Mouse (Mus musculus) cerebellum, adult 2 months (tissue): ENCODE data around the gene Uba2. TPM values are rescaled to one million over a fixed set of nuclear protein-coding genes. Genes with fewer than 3 reads are reported as not detected.
"Not testable (repeated sequence)": the region's sequence is repeated elsewhere in the genome, so short reads cannot be mapped to it uniquely, and the experiment has no call there.

Experiments
- DNase-seq, 2 experiments: peaks; one replicate each; pipeline ENCODE4 v3.0.0; 2021
- H3K27ac ChIP-seq: fragments of 200-500 bp; 2 replicates; pipeline ENCODE4 v1.5.1; 2012; ENCODE audit warnings: low read length, control low read depth, inconsistent platforms; ENCODE audit not compliant: insufficient read depth
- H3K27me3 ChIP-seq: fragments of 200-500 bp; 2 replicates; pipeline ENCODE4 v1.6.1; 2012; ENCODE audit warnings: inconsistent platforms, mild to moderate bottlenecking, low read length, moderate library complexity; ENCODE audit not compliant: control insufficient read depth, insufficient read depth
- H3K4me1 ChIP-seq: fragments of 200-500 bp; 2 replicates; pipeline ENCODE4 v1.6.1; 2011; ENCODE audit warnings: low read length; ENCODE audit not compliant: control insufficient read depth, insufficient read depth
- H3K4me3 ChIP-seq: fragments of 200-500 bp; replicated peaks from 2 replicates; pipeline ENCODE3; 2011; ENCODE audit warnings: mild to moderate bottlenecking, low read depth, low read length, control low read depth; ENCODE audit not compliant: insufficient read depth
- CTCF ChIP-seq: fragments of 200-500 bp; IDR thresholded peaks from 2 replicates; pipeline ENCODE4 v1.5.1; 2011; ENCODE audit warnings: low read depth, mild to moderate bottlenecking, control low read depth, low read length, moderate library complexity, borderline replicate concordance; ENCODE audit not compliant: insufficient read depth
- POLR2A ChIP-seq: fragments of 200-500 bp; IDR thresholded peaks from 2 replicates; pipeline ENCODE4 v1.6.1; 2011; ENCODE audit warnings: low read length, control low read depth, borderline replicate concordance; ENCODE audit not compliant: insufficient read depth
- WGBS: fragments of 180-500 bp; shearing (Covaris S2); methylation state at CpG from one replicate; pipeline ENCODE4 v1.1.7; 2018; 5-methylcytosine and 5-hydroxymethylcytosine counted together
- polyA plus RNA-seq: library from polyadenylated mRNA; depleted of rRNA; stranded (reverse); fragments of >200 nt; gene quantifications from 2 replicates; pipeline ENCODE4 v1.2.3, GENCODE M21; 2012; rRNA removed

The Uba2 gene
- 106 and 110 TPM in 2 replicates for polyA plus RNA-seq

DNA sequence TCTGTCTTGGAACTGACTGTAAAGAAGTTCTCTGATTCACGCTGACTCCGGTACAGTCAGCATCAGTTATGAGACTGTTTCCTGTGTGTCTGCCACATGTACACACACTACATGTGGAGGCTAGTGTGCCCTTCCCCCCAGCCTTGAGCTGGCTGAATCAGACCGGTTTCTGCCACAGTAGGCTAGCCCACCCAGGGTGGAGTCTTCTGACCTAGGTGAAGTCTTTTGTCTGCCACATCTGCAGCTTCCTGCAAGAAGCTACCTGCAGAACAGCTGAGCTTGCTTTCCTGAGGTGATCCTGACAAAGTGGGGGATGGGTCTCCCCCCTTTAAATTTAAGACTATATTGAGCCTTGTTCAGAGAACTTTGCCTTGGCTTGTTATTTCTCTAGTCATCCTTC is at the start of gene Uba2:
Gene Uba2, minus strand, starts transcription at position 146 of the 400 bp plus-strand sequence.
- no peak within 1 kb of the TSS for H3K27ac ChIP-seq
- TF ChIP-seq POLR2A: no peak
- no peak for TF ChIP-seq CTCF
- H3K4me1 ChIP-seq: peaks cover 2% of the 10 kb centered on the region; the same call in 1 of the 2 replicates
- no peak for DNase-seq
- 83% methylated on average over 3 of the region's 3 CpGs for WGBS
- H3K4me3 ChIP-seq: peak within 1 kb of the TSS; percentile 90
- no peaks in the 10 kb centered on the region for H3K27me3 ChIP-seq

GRCm38 (mm10) chr7:34218496-34218895 is 49.1 kb upstream of the Uba2 start:
- TF ChIP-seq CTCF: no peak
- TF ChIP-seq POLR2A: no peak
- no peak for DNase-seq
- no peaks in the 10 kb centered on the region for H3K27me3 ChIP-seq
- peaks cover 4% of the 10 kb centered on the region for H3K4me1 ChIP-seq
- 89% methylated on average over 1 of the region's 1 CpGs for WGBS
- H3K4me3 ChIP-seq: no peak overlapping the region
- H3K27ac ChIP-seq: no peak overlapping the region

DNA sequence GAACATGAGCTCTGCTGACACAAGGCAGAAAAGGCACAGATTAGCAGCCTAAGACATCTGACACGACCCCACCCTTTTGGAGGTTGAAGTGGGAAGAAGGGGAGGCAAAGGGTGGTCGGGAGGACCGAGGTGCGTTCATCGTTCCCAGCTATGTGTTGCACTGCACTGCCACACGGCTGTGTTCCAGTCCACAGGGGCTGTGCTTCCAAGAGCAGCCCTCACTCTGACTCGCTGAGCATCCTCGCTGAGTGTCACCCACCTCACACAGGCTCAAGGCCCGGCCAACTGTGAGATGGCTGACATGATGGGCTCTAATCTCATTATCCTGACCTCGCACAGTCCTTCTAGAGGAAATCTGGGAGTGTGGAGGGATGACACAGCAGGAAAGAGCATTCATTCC is 47.1 kb upstream of the Uba2 start:
- TF ChIP-seq CTCF (no peak), POLR2A (no peak)
- WGBS: 91% methylated on average over 10 of the region's 10 CpGs
- Histone ChIP-seq H3K4me1 (no peaks in the 10 kb centered on the region; the same call in 1 of the 2 replicates), H3K27ac (no peak overlapping the region), H3K4me3 (no peak overlapping the region), H3K27me3 (no peaks in the 10 kb centered on the region)
- no peak for DNase-seq

GRCm38 (mm10) chr7:34215481-34215880 is 46.1 kb upstream of the Uba2 start:
- no peak for DNase-seq
- H3K27ac ChIP-seq: no peak overlapping the region
- WGBS: 91% methylated on average over 9 of the region's 9 CpGs
- TF ChIP-seq POLR2A (no peak), CTCF (no peak)
- no peaks in the 10 kb centered on the region for H3K27me3 ChIP-seq
- H3K4me1 ChIP-seq: no peaks in the 10 kb centered on the region; the same call in 1 of the 2 replicates
- no peak overlapping the region for H3K4me3 ChIP-seq

DNA sequence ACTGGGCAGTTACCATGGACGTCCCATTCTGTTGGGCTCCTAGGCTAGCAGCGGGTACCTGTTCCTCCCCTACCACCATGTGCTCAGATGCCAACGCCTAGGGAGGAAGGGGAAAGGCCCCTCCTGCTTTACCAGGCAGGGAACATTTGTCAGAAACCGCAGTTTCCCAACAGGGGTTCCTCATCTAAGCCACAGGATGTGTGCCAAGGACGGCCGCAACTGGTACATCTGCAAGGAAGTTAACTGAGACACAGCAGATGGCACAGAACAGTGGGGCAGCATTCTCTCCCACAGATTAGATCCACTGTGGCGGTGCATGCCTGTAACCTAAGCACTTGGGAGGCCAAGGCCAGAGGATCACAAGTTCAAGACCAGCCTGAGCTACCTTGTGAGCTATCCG is 45.2 kb upstream of the Uba2 start:
- H3K27ac ChIP-seq: no peak overlapping the region
- TF ChIP-seq CTCF: no peak
- no peak for TF ChIP-seq POLR2A
- no peaks in the 10 kb centered on the region; the same call in 1 of the 2 replicates for H3K4me1 ChIP-seq
- WGBS: 32% methylated on average over 8 of the region's 8 CpGs
- H3K27me3 ChIP-seq: no peaks in the 10 kb centered on the region
- DNase-seq: no peak
- H3K4me3 ChIP-seq: no peak overlapping the region

DNA sequence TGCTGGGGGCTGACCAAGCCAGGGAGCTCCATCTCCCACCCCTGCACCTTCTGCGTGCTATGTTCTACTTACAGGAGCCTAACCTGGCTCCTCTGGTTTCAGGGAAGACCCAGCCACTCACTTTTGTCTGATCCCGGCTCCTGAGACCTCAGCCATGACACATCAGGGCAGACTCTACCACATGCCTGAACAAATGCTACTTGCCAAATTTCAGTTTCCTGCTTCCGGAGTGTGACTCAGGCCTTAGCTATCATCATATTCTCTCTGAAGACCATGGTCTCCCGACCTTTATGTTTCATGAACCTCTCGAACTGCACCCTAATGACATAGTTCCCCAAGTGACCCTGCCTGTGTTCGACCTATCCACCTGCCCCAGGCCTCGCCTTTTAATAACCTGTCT is 43.9 kb upstream of the Uba2 start:
- no peak for DNase-seq
- H3K27me3 ChIP-seq: no peaks in the 10 kb centered on the region
- TF ChIP-seq POLR2A (no peak), CTCF (no peak)
- no peak overlapping the region for H3K4me3 ChIP-seq
- 89% methylated on average over 7 of the region's 7 CpGs for WGBS
- H3K4me1 ChIP-seq: no peaks in the 10 kb centered on the region; the same call in 1 of the 2 replicates
- H3K27ac ChIP-seq: no peak overlapping the region

- H3K4me1 ChIP-seq: no peaks in the 10 kb centered on the region
- DNase-seq: no peak
- WGBS: 90% methylated on average over 9 of the region's 9 CpGs
- H3K4me3 ChIP-seq: no peak overlapping the region
- TF ChIP-seq POLR2A: no peak
- TF ChIP-seq CTCF: peak; percentile 28; the same call in 1 of the 2 replicates
- H3K27ac ChIP-seq: no peak overlapping the region
- H3K27me3 ChIP-seq: no peaks in the 10 kb centered on the region
These were observed 38.8 kb upstream of the Uba2 start for GRCm38 (mm10) chr7:34208027-34208745.

GRCm38 (mm10) chr7:34206331-34206730 is 36.9 kb upstream of the Uba2 start:
- TF ChIP-seq CTCF: no peak
- TF ChIP-seq POLR2A: no peak
- H3K4me3 ChIP-seq: no peak overlapping the region
- no peaks in the 10 kb centered on the region for H3K4me1 ChIP-seq
- no peak for DNase-seq
- no peaks in the 10 kb centered on the region for H3K27me3 ChIP-seq
- 93% methylated on average over 6 of the region's 6 CpGs for WGBS
- no peak overlapping the region for H3K27ac ChIP-seq

- H3K27me3 ChIP-seq, H3K4me3 ChIP-seq, H3K4me1 ChIP-seq, H3K27ac ChIP-seq, DNase-seq: not testable (repeated sequence)
- 81% methylated on average over 10 of the region's 10 CpGs for WGBS
These were observed 32.7 kb upstream of the Uba2 start for GRCm38 (mm10) chr7:34202147-34202546.
